Mouse (Mus musculus) forebrain, embryonic 16.5 days (tissue): ENCODE data around the gene Igf2bp2. TPM values are rescaled to one million over a fixed set of nuclear protein-coding genes. Genes with fewer than 3 reads are reported as not detected.

Experiments
- ATAC-seq: fragments of 200-750 bp; cut with Nextera tagmentation; 2 replicates; pipeline ENCODE4 v1.8.0; 2017; ENCODE audit warnings: mild to moderate bottlenecking, moderate library complexity
- H3K27ac ChIP-seq: fragments of 300-500 bp; sonication (generic); 2 replicates; pipeline ENCODE4 v1.5.1; 2014; ENCODE audit warnings: low read length, control low read depth
- H3K27me3 ChIP-seq: fragments of 300-500 bp; sonication (generic); replicated peaks from 2 replicates; pipeline ENCODE4 v1.6.1; 2014; ENCODE audit warnings: low read length; ENCODE audit not compliant: control insufficient read depth, insufficient read depth
- H3K36me3 ChIP-seq: fragments of 300-500 bp; sonication (generic); 2 replicates; pipeline ENCODE4 v1.6.1; 2014; ENCODE audit not compliant: control insufficient read depth, insufficient read depth
- H3K4me1 ChIP-seq: fragments of 300-500 bp; sonication (generic); replicated peaks from 2 replicates; pipeline ENCODE4 v1.6.1; 2014; ENCODE audit warnings: low read length; ENCODE audit not compliant: control insufficient read depth, insufficient read depth
- H3K4me2 ChIP-seq: fragments of 300-500 bp; sonication (generic); 2 replicates; pipeline ENCODE4 v1.6.1; 2014; ENCODE audit warnings: mild to moderate bottlenecking, low read length, control low read depth
- H3K4me3 ChIP-seq: fragments of 300-500 bp; sonication (generic); replicated peaks from 2 replicates; pipeline ENCODE4 v1.5.1; 2014; ENCODE audit warnings: mild to moderate bottlenecking, low read length, control low read depth
- H3K9ac ChIP-seq: fragments of 300-500 bp; sonication (generic); replicated peaks from 2 replicates; pipeline ENCODE4 v1.6.1; 2014; ENCODE audit warnings: low read depth, low read length, control low read depth
- H3K9me3 ChIP-seq: fragments of 300-500 bp; sonication (generic); 2 replicates; pipeline ENCODE4 v1.6.1; 2016; ENCODE audit warnings: low read length; ENCODE audit not compliant: control insufficient read depth
- WGBS: fragments of 180-500 bp; shearing (Covaris S2); extraction: QIAGEN DNeasy Blood & Tissue Kit; methylation state at CpG from one replicate; pipeline ENCODE4 v1.1.7; 2014; 5-methylcytosine and 5-hydroxymethylcytosine counted together
- polyA plus RNA-seq: library from polyadenylated mRNA; unstranded; fragments of >200 nt; fragmentation: Nextera tagmentation; extraction: Ambion mirVana; gene quantifications from 2 replicates; pipeline ENCODE4 v1.2.1, GENCODE M21; 2015

The Igf2bp2 gene
- polyA plus RNA-seq, 1 experiment from 2014 or later = 23.2 TPM

- Histone ChIP-seq H3K27me3 (no peaks in the 10 kb centered on the region), H3K9ac (no peak overlapping the region), H3K4me2 (no peak overlapping the region), H3K27ac (no peak overlapping the region), H3K9me3 (no peaks in the 10 kb centered on the region), H3K4me3 (no peak overlapping the region), H3K4me1 (no peaks in the 10 kb centered on the region), H3K36me3 (peaks cover 21% of the 10 kb centered on the region)
- ATAC-seq = no peak
- 97% methylated on average over 8 of the region's 8 CpGs for WGBS
Measured at GRCm38 (mm10) chr16:22067406-22067805, 95.7 kb downstream of the Igf2bp2 start.

- no peak for ATAC-seq
- H3K36me3 ChIP-seq = peaks cover 20% of the 10 kb centered on the region
- no peaks in the 10 kb centered on the region for H3K9me3 ChIP-seq
- H3K4me2 ChIP-seq = no peak overlapping the region
- no peak overlapping the region for H3K9ac ChIP-seq
- no peak overlapping the region for H3K4me3 ChIP-seq
- no peaks in the 10 kb centered on the region for H3K4me1 ChIP-seq
- no peak overlapping the region for H3K27ac ChIP-seq
- no peaks in the 10 kb centered on the region for H3K27me3 ChIP-seq
Measured at GRCm38 (mm10) chr16:22065536-22065935, 97.6 kb downstream of the Igf2bp2 start.

DNA sequence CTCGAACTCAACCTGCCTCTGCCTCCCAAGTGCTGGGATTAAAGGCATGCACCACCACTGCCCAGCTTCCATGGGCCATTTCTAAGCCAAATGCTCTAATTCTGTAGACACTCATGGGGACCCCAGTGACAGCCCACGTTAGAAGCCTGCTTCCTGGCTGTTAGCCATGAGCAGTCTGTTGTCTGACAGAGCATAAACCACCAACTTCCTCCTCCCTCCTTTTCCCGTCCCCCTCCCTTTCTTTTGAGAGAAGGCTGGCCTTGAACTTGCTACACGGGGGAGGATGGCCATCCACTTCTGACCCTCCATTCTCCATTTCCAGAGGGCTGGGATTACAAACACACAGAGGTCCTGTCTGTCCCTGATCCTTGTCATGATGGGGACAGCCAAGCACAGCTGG is 100.8 kb downstream of the Igf2bp2 start:
- peaks cover 8% of the 10 kb centered on the region for H3K36me3 ChIP-seq
- H3K4me3 ChIP-seq = no peak overlapping the region
- H3K4me1 ChIP-seq = no peaks in the 10 kb centered on the region
- ATAC-seq = no peak
- no peak overlapping the region for H3K9ac ChIP-seq
- no peak overlapping the region for H3K27ac ChIP-seq
- no peaks in the 10 kb centered on the region for H3K27me3 ChIP-seq
- no peaks in the 10 kb centered on the region for H3K9me3 ChIP-seq
- H3K4me2 ChIP-seq = no peak overlapping the region
- WGBS = 68% methylated on average over 4 of the region's 4 CpGs

GRCm38 (mm10) chr16:22061555-22062160 is 101.4 kb downstream of the Igf2bp2 start:
- Histone ChIP-seq H3K27me3 (no peaks in the 10 kb centered on the region), H3K4me3 (no peak overlapping the region), H3K4me1 (no peaks in the 10 kb centered on the region), H3K9me3 (no peaks in the 10 kb centered on the region), H3K36me3 (peaks cover 8% of the 10 kb centered on the region), H3K9ac (no peak overlapping the region), H3K27ac (no peak overlapping the region), H3K4me2 (no peak overlapping the region)
- 83% methylated on average over 14 of the region's 14 CpGs for WGBS
- no peak for ATAC-seq

GRCm38 (mm10) chr16:22060416-22060815 is 102.7 kb downstream of the Igf2bp2 start:
- no peak overlapping the region for H3K9ac ChIP-seq
- H3K27ac ChIP-seq = no peak overlapping the region
- no peaks in the 10 kb centered on the region for H3K27me3 ChIP-seq
- H3K9me3 ChIP-seq = no peaks in the 10 kb centered on the region
- ATAC-seq = no peak
- peaks cover 3% of the 10 kb centered on the region; the same call in 1 of the 2 replicates for H3K36me3 ChIP-seq
- H3K4me3 ChIP-seq = no peak overlapping the region
- no peak overlapping the region for H3K4me2 ChIP-seq
- no peaks in the 10 kb centered on the region for H3K4me1 ChIP-seq
- WGBS = 97% methylated on average over 10 of the region's 10 CpGs

DNA sequence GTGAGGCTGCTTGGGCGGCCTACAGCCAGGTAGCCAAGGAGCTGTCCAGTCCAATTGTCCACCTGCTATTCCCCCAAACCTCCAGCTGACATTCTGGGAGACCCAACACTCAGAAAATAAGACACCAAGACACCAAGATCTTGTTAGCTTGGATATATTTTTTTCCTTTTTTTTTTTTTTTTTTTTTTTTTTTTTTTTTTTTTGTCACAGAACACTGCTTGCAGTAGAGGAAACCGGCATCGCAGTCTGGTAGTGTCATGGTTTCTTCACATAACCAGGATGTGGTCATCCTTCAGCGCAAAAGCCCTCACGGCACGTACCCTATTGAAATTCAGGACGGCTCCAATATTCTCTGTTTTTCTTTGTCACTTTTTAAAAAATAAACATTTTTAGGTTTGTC is 104.2 kb downstream of the Igf2bp2 start:
- Histone ChIP-seq H3K4me2 (no peak overlapping the region), H3K36me3 (peaks cover 3% of the 10 kb centered on the region; the same call in 1 of the 2 replicates), H3K4me1 (no peaks in the 10 kb centered on the region), H3K27me3 (no peaks in the 10 kb centered on the region), H3K27ac (no peak overlapping the region), H3K4me3 (no peak overlapping the region), H3K9ac (no peak overlapping the region), H3K9me3 (no peaks in the 10 kb centered on the region)
- no peak for ATAC-seq
- WGBS = 96% methylated on average over 7 of the region's 7 CpGs

DNA sequence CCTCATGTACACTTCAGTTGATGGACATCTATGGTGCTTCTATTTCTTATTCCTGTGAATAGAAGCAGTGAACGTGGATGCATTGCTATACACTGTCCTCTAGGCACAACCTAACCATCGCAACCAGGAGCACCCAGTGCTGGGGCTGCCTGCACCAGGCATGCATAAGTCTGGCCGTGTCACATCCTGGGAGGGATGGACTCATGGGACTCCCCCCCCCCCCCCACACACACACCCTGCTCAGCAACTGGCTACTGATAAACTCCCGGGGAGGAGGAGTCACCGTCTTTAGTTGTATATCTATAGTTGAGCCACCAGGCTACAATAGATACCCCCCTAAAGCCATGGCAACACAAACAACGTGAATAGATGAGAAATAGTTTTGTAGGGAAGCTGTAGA is 105.6 kb downstream of the Igf2bp2 start:
- no peaks in the 10 kb centered on the region for H3K4me1 ChIP-seq
- no peaks in the 10 kb centered on the region for H3K36me3 ChIP-seq
- no peak overlapping the region for H3K27ac ChIP-seq
- 85% methylated on average over 6 of the region's 6 CpGs for WGBS
- H3K27me3 ChIP-seq = no peaks in the 10 kb centered on the region
- ATAC-seq = no peak
- H3K4me2 ChIP-seq = no peak overlapping the region
- H3K9ac ChIP-seq = no peak overlapping the region
- no peak overlapping the region for H3K4me3 ChIP-seq
- H3K9me3 ChIP-seq = no peaks in the 10 kb centered on the region

- H3K9me3 ChIP-seq = no peaks in the 10 kb centered on the region
- WGBS = 95% methylated on average over 21 of the region's 21 CpGs
- H3K9ac ChIP-seq = no peak overlapping the region
- no peak overlapping the region for H3K4me2 ChIP-seq
- no peaks in the 10 kb centered on the region for H3K4me1 ChIP-seq
- no peak overlapping the region for H3K4me3 ChIP-seq
- no peak overlapping the region for H3K27ac ChIP-seq
- H3K36me3 ChIP-seq = no peaks in the 10 kb centered on the region
- no peaks in the 10 kb centered on the region for H3K27me3 ChIP-seq
- ATAC-seq = no peak
Measured at GRCm38 (mm10) chr16:22053411-22053810, 109.7 kb downstream of the Igf2bp2 start.

- H3K4me2 ChIP-seq = no peak overlapping the region
- H3K9ac ChIP-seq = no peak overlapping the region
- no peaks in the 10 kb centered on the region for H3K9me3 ChIP-seq
- H3K36me3 ChIP-seq = peaks cover 14% of the 10 kb centered on the region
- no peak overlapping the region for H3K4me3 ChIP-seq
- no peaks in the 10 kb centered on the region for H3K4me1 ChIP-seq
- H3K27me3 ChIP-seq = no peaks in the 10 kb centered on the region
- 41% methylated on average over 10 of the region's 10 CpGs for WGBS
- no peak overlapping the region for H3K27ac ChIP-seq
- ATAC-seq = peak; percentile 64
Measured at GRCm38 (mm10) chr16:22046739-22047366, 116.2 kb downstream of the Igf2bp2 start.
